Mouse (Mus musculus) olfactory bulb, adult 2 months (tissue): ENCODE results near the gene Myo1h.

Source experiments
- CTCF ChIP-seq: fragments of 200-500 bp; IDR thresholded peaks from 2 replicates; pipeline ENCODE4 v1.5.1; 2012; ENCODE audit warnings: low read depth, mild to moderate bottlenecking, low read length, moderate library complexity; ENCODE audit not compliant: insufficient read depth
- POLR2A ChIP-seq: fragments of 200-500 bp; IDR thresholded peaks from 2 replicates; pipeline ENCODE4 v1.6.1; 2012; ENCODE audit warnings: mild to moderate bottlenecking, low read depth, low read length, moderate library complexity; ENCODE audit not compliant: insufficient read depth

GRCm38 (mm10) chr5:114264791-114265190 is 24.2 kb upstream of the Myo1h start:
- no peak for TF ChIP-seq CTCF
- TF ChIP-seq POLR2A, result no peak
